Mouse (Mus musculus) midbrain, embryonic 16.5 days (tissue): ENCODE measurements at regions not wholly inside any gene's neighbourhood (a gene's known extent, or its start where the extent isn't known, plus 50 kb on each side); places are given as distances from the start of the nearest gene placed in this dataset.

Source experiments
- ATAC-seq: fragments of 200-750 bp; cut with Nextera tagmentation; 2 replicates; pipeline ENCODE4 v1.8.0; 2017; ENCODE audit warnings: moderate TSS enrichment
- H3K27ac ChIP-seq: fragments of 300-500 bp; sonication (generic); 2 replicates; pipeline ENCODE4 v1.5.1; 2014; ENCODE audit warnings: mild to moderate bottlenecking, low read length, mixed read lengths
- H3K27me3 ChIP-seq: fragments of 300-500 bp; sonication (generic); 2 replicates; pipeline ENCODE4 v1.6.1; 2014; ENCODE audit warnings: low read depth, low read length, mixed read lengths; ENCODE audit not compliant: control insufficient read depth, insufficient read depth
- H3K36me3 ChIP-seq: fragments of 300-500 bp; sonication (generic); 2 replicates; pipeline ENCODE4 v1.6.1; 2014; ENCODE audit warnings: mild to moderate bottlenecking, low read length, moderate library complexity, mixed read lengths; ENCODE audit not compliant: control insufficient read depth, insufficient read depth
- H3K4me1 ChIP-seq: fragments of 300-500 bp; sonication (generic); 2 replicates; pipeline ENCODE4 v1.6.1; 2014; ENCODE audit warnings: mild to moderate bottlenecking, low read length, mixed read lengths; ENCODE audit not compliant: control insufficient read depth, insufficient read depth
- H3K4me2 ChIP-seq: fragments of 300-500 bp; sonication (generic); 2 replicates; pipeline ENCODE4 v1.6.1; 2014; ENCODE audit warnings: mild to moderate bottlenecking, low read length, mixed read lengths
- H3K4me3 ChIP-seq: fragments of 300-500 bp; sonication (generic); 2 replicates; pipeline ENCODE4 v1.5.1; 2014; ENCODE audit warnings: low read depth, mild to moderate bottlenecking, low read length, moderate library complexity, mixed read lengths
- H3K9ac ChIP-seq: fragments of 300-500 bp; sonication (generic); 2 replicates; pipeline ENCODE4 v1.6.1; 2014; ENCODE audit warnings: low read depth, low read length, mixed read lengths
- H3K9me3 ChIP-seq: fragments of 300-500 bp; sonication (generic); replicated peaks from 2 replicates; pipeline ENCODE4 v1.6.1; 2014; ENCODE audit warnings: mild to moderate bottlenecking, low read length, mixed read lengths; ENCODE audit not compliant: control insufficient read depth, poor library complexity, severe bottlenecking
- WGBS: fragments of 180-500 bp; shearing (Covaris S2); extraction: QIAGEN DNeasy Blood & Tissue Kit; methylation state at CpG from one replicate; pipeline ENCODE4 v1.1.7; 2014; 5-methylcytosine and 5-hydroxymethylcytosine counted together

DNA sequence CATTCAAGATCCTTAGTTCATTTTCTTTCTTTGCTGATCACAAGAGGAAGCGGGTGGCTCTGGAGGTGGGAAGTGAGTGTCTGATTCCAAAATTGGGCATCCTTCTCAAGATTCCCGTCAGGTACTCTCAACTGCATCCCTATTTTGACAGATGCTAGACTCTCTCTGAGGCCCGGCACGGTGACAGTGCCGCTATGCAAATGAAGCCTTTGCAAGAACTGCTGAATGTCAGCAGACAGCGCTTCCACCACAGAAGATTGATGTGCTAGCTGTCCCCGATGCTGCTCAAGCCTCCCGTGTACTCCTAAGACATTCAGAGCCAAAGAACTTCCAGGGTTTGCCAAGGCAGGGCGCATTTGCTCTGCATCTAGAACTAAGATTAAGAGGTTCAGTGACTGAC is 50.9 kb upstream of the Cpne4 start:
- Histone ChIP-seq H3K4me2 (no peak overlapping the region), H3K27ac (no peak overlapping the region), H3K9me3 (no peaks in the 10 kb centered on the region), H3K9ac (no peak overlapping the region), H3K4me1 (no peaks in the 10 kb centered on the region), H3K36me3 (no peaks in the 10 kb centered on the region), H3K27me3 (no peaks in the 10 kb centered on the region), H3K4me3 (no peak overlapping the region)
- ATAC-seq = no peak
- 81% methylated on average over 9 of the region's 9 CpGs for WGBS

DNA sequence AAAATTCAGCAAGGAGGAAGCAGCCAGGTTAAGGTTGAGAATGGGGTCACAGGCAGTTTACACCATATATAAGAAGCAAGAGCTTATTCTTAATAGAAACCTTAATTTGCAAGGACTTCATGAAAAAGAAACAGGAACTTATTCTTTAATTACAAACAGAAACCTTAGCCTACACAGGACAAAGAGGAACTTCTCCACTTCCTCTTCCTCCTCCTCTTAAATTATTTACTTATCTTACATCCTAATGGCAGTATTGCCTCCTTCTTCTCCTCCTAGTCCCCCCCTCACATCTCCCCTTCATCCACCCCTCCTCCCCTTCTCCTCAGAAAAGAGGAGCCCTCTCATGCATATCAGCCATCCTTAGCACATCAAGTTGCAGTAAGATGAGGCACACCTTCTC is 56.4 kb upstream of the Cpne4 start:
- Histone ChIP-seq H3K4me3 (no peak overlapping the region), H3K4me2 (no peak overlapping the region), H3K9ac (no peak overlapping the region), H3K4me1 (no peaks in the 10 kb centered on the region), H3K27me3 (no peaks in the 10 kb centered on the region), H3K27ac (no peak overlapping the region), H3K9me3 (no peaks in the 10 kb centered on the region), H3K36me3 (no peaks in the 10 kb centered on the region)
- no peak for ATAC-seq

DNA sequence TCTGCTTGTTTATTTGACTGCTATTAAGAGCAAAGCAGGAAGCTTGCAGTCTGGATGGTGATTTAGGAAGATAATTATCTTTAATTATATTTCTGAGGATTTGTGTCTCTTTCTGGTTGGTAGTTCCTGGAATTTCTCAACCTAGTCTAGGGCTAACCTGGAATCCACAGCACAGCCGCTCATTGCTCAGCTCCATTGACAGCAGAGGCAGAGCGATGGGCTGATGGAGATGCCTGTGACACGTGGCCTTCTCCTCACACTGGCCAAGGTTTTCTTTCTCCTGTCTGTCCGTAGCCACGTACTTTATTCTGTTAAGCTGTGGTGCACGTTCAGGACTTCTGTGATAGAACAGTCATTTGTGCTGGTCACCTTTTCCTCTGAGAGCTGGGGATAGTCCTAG is 57.7 kb upstream of the Cpne4 start:
- Histone ChIP-seq H3K4me2 (no peak overlapping the region), H3K9me3 (no peaks in the 10 kb centered on the region), H3K4me1 (no peaks in the 10 kb centered on the region), H3K9ac (no peak overlapping the region), H3K36me3 (no peaks in the 10 kb centered on the region), H3K27ac (no peak overlapping the region), H3K4me3 (no peak overlapping the region), H3K27me3 (no peaks in the 10 kb centered on the region)
- ATAC-seq = no peak
- WGBS = 81% methylated on average over 6 of the region's 6 CpGs

DNA sequence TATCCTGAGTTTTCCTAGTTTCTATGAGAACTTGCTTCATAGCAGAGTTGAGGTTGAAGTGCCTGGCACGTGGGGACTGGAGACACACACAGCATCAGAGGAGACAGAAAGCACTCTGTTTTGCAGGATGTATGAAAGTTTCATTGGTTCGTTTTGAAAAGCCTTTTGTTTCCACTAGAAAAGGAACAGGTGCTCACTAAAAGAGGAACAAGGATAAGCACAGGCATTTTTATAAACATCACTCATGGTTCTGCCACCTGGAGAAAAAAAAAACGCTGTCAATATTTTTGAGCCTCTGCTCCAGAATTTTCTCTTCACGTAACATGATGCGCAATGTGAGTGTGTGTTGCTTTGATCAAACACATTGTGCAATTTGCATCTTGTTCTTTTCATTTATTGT is 64.6 kb upstream of the Cpne4 start:
- Histone ChIP-seq H3K4me3 (no peak overlapping the region), H3K4me2 (no peak overlapping the region), H3K4me1 (no peaks in the 10 kb centered on the region), H3K27me3 (no peaks in the 10 kb centered on the region), H3K9me3 (no peaks in the 10 kb centered on the region), H3K36me3 (no peaks in the 10 kb centered on the region), H3K27ac (no peak overlapping the region), H3K9ac (no peak overlapping the region)
- 79% methylated on average over 5 of the region's 5 CpGs for WGBS
- no peak for ATAC-seq

DNA sequence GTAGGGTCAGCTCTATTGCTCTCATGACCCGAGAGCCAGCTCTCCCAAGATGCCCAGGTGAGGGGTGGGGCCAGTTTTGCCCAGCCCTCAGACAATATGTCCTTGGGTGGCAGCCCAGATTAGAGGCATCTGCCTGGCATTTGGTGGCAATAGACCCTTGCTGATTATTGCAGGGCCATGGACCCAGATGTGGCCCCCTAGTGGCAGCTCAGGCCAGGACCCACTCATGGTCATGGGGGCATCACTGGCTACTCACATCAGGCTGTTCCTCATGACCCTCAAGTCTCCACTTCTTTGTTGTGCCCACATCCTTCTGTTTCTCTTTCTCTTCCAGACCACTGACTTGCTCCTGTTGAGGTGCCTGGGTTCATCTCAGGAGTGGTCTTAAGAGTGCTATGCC is 66.4 kb upstream of the Cpne4 start:
- H3K9ac ChIP-seq = no peak overlapping the region
- H3K4me2 ChIP-seq = no peak overlapping the region
- no peaks in the 10 kb centered on the region for H3K36me3 ChIP-seq
- H3K4me3 ChIP-seq = no peak overlapping the region
- no peaks in the 10 kb centered on the region for H3K9me3 ChIP-seq
- no peaks in the 10 kb centered on the region for H3K4me1 ChIP-seq
- WGBS = 53% methylated on average over 1 of the region's 1 CpGs
- ATAC-seq = no peak
- H3K27me3 ChIP-seq = no peaks in the 10 kb centered on the region
- no peak overlapping the region for H3K27ac ChIP-seq

DNA sequence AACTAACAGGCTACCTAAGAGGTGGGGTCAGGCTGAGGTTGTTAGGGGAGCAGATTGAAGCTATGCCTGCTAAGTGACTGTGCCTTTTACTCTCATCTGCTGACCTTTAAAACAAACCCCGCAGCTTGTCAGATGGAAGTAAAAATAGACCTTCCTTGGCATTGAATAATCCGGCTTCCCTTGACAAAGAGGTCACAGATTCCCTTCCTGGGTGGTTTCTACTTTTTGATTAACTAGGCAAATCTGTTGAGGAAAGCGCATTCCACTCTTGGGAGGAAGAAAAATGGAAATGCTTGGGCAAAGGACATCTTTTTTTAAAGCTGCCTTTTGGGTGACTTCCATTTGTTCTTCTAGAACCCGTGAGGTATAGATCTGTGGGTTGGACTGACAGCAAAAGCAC is 72.3 kb upstream of the Cpne4 start:
- Histone ChIP-seq H3K4me3 (no peak overlapping the region), H3K9me3 (no peaks in the 10 kb centered on the region), H3K9ac (no peak overlapping the region), H3K4me2 (no peak overlapping the region), H3K27ac (no peak overlapping the region), H3K4me1 (no peaks in the 10 kb centered on the region), H3K27me3 (no peaks in the 10 kb centered on the region), H3K36me3 (no peaks in the 10 kb centered on the region)
- 78% methylated on average over 4 of the region's 4 CpGs for WGBS
- ATAC-seq = no peak

DNA sequence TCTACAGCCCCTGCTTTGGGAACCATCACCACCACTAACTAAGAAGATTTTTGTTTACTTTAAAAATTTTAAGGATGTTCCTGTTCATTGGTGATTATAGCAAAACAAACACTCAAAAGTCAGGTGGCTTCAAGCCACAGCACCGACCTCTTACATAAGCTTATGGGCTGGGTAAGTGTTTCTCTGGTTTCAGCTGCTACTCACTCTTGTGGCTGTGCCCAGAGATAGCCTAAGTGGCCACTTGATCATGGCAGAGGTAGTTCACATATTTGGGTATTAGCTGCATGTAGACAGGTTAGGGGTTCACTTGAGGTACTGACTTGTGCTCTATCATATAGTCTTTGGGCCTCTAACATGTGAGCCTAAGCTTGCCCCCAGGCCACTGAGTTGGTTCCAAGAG is 79.8 kb upstream of the Cpne4 start:
- H3K9me3 ChIP-seq = no peaks in the 10 kb centered on the region
- no peak overlapping the region for H3K4me3 ChIP-seq
- H3K4me2 ChIP-seq = no peak overlapping the region
- H3K9ac ChIP-seq = no peak overlapping the region
- no peaks in the 10 kb centered on the region for H3K36me3 ChIP-seq
- no peaks in the 10 kb centered on the region for H3K27me3 ChIP-seq
- 87% methylated on average over 1 of the region's 1 CpGs for WGBS
- H3K27ac ChIP-seq = no peak overlapping the region
- no peak for ATAC-seq
- no peaks in the 10 kb centered on the region for H3K4me1 ChIP-seq

DNA sequence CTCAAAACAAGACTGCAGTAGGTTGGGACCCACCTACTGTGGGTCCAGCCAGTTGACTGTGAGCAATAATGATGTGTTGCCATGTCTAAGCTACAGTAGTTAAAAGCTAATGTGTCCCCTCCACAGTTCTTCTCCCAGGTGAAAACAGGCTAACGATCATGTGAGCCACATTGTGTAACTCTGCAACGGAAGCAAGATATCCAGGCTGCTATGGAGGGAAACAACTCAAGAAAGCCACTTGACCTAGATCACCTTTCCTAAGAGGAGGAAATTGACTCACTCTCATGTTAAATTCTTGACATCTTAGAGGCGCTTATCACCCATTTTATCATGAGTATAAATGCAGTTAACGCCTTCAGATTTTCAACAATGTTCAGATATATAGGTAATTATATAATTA is 83.4 kb upstream of the Cpne4 start:
- no peaks in the 10 kb centered on the region for H3K36me3 ChIP-seq
- H3K4me1 ChIP-seq = no peaks in the 10 kb centered on the region
- 83% methylated on average over 4 of the region's 4 CpGs for WGBS
- no peaks in the 10 kb centered on the region for H3K27me3 ChIP-seq
- no peak overlapping the region for H3K4me3 ChIP-seq
- H3K9ac ChIP-seq = no peak overlapping the region
- H3K4me2 ChIP-seq = no peak overlapping the region
- H3K9me3 ChIP-seq = no peaks in the 10 kb centered on the region
- no peak overlapping the region for H3K27ac ChIP-seq
- ATAC-seq = no peak

DNA sequence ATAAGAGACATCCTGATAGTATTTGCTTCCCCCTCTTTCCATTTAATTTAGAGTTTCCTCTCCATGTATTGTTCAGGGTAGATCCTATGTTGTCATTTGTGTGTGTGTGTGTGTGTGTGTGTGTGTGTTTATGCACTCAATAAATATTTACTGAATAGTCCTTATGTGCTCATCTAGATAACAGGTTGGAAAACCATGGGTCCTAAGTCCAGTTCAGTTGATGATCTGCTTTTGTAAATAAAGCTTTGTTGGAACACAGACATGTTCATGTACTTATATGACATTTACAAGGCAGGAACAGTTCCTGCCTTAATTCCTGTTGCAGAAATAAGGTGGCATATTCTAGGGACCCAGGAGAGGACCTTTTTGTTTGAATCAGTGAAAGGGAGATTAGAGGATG is 87.0 kb upstream of the Cpne4 start:
- Histone ChIP-seq H3K4me1 (no peaks in the 10 kb centered on the region), H3K4me3 (no peak overlapping the region), H3K9me3 (no peaks in the 10 kb centered on the region), H3K27me3 (no peaks in the 10 kb centered on the region), H3K36me3 (no peaks in the 10 kb centered on the region), H3K27ac (no peak overlapping the region), H3K4me2 (no peak overlapping the region), H3K9ac (no peak overlapping the region)
- ATAC-seq = no peak

DNA sequence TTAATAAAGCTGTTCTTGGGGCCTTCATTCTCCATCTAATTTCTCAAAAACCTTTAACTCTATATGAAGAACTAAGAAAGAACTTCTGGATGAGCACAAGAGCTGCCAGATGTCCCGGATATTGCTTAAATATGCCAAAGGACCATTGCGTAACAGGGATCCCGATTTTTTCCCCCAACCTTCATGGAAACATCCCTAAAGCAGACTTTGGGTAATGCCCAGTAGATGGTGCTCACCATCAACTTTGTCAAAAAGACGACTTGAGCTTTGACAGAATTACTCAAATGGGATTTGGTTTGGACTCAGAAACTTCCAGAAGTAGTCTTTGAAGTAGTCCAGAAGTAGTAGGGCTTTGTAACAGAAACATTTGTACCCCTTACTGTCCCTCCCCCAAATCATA is 89.5 kb upstream of the Cpne4 start:
- 44% methylated on average over 4 of the region's 4 CpGs for WGBS
- Histone ChIP-seq H3K4me2 (no peak overlapping the region), H3K36me3 (no peaks in the 10 kb centered on the region), H3K27ac (no peak overlapping the region), H3K9me3 (no peaks in the 10 kb centered on the region), H3K4me3 (no peak overlapping the region), H3K4me1 (no peaks in the 10 kb centered on the region), H3K9ac (no peak overlapping the region), H3K27me3 (no peaks in the 10 kb centered on the region)
- ATAC-seq = no peak
